Comparison of ENCODE assay signal across 13 mouse cellular contexts in the genomic region with DNA sequence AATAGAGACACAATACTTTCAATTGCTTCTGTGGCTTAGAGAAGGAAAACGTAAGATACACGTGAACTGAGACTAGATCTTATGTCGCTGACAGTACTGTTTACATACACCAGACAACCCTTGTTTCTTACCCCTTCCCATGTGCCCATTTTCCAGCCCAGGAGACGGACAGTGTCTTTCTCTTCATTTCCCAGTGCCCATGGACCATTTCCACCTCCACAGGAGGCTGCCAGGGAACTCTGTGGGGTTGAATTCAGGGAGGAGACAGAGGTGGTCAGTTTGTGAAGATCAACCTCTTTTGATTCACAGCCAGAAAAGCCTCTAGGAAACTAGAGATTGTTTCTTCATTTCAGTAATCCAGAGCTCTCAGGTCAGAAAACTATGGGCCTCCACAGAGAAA. TPM values are rescaled to one million over a fixed set of nuclear protein-coding genes. Genes with fewer than 3 reads are reported as not detected.
DNase-seq lines count a peak whose midpoint lies in the region; ATAC-seq and TF ChIP-seq lines count a peak whose summit lies in the region.
"Had no signal": no experiment of that assay in that cellular context is flagged by ENCODE, and none has a peak within 500 bp of the region (broad histone marks: within the 10 kb centered on the region; RNA-seq: fewer than 3 reads in every experiment).

No protein-coding gene starts in this region.

- H3K9ac ChIP-seq in hindbrain, embryonic 13.5 days, result peak overlapping the region; percentile 26; the same call in 1 of the 2 replicates
- H3K9ac ChIP-seq in hindbrain, embryonic 14.5 days, result no peak overlapping the region; the same call in 1 of the 2 replicates
- peak overlapping the region; percentile 2; the same call in 1 of the 2 replicates for H3K9ac ChIP-seq in midbrain, embryonic 13.5 days (replicated peaks)
- no peak overlapping the region for H3K9ac ChIP-seq in neural tube, embryonic 14.5 days (replicated peaks; ENCODE audit: low read depth, low read length)

- no peaks in the 10 kb centered on the region for H3K27me3 ChIP-seq in hindbrain, embryonic 13.5 days
- H3K27me3 ChIP-seq in hindbrain, embryonic 10.5 days (ENCODE audit: insufficient read depth, poor library complexity, severe bottlenecking), result peaks cover 37% of the 10 kb centered on the region
- no peaks in the 10 kb centered on the region for H3K27me3 ChIP-seq in hindbrain, embryonic 14.5 days (ENCODE audit: control insufficient read depth, insufficient read depth, low read length)
- no peaks in the 10 kb centered on the region for H3K27me3 ChIP-seq in midbrain, embryonic 13.5 days
- H3K27me3 ChIP-seq in neural tube, embryonic 14.5 days (ENCODE audit: control insufficient read depth, insufficient read depth, low read length), result no peaks in the 10 kb centered on the region

- H3K4me2 ChIP-seq in hindbrain, embryonic 13.5 days, result peak overlapping the region; percentile 74
- peak overlapping the region; percentile 69 for H3K4me2 ChIP-seq in hindbrain, embryonic 14.5 days (replicated peaks)
- H3K4me2 ChIP-seq in midbrain, embryonic 13.5 days (replicated peaks), result peak overlapping the region; percentile 81
- H3K4me2 ChIP-seq in neural tube, embryonic 14.5 days (ENCODE audit: low read depth, low read length), result peak overlapping the region; percentile 88

- H3K9me3 ChIP-seq in hindbrain, embryonic 13.5 days, result no peaks in the 10 kb centered on the region
- H3K9me3 ChIP-seq in hindbrain, embryonic 10.5 days, result 0 out of 2 replicates have a peak, but pooled peaks cover 5% of the 10 kb centered on the region
- no peaks in the 10 kb centered on the region for H3K9me3 ChIP-seq in hindbrain, embryonic 14.5 days (ENCODE audit: control insufficient read depth, low read length)
- no peaks in the 10 kb centered on the region for H3K9me3 ChIP-seq in midbrain, embryonic 13.5 days
- H3K9me3 ChIP-seq in neural tube, embryonic 14.5 days (ENCODE audit: control insufficient read depth, low read length), result no peaks in the 10 kb centered on the region; the same call in 1 of the 2 replicates

- no peak overlapping the region for H3K4me3 ChIP-seq in hindbrain, embryonic 13.5 days
- H3K4me3 ChIP-seq in hindbrain, embryonic 10.5 days, result no peak overlapping the region
- H3K4me3 ChIP-seq in hindbrain, embryonic 14.5 days (replicated peaks; ENCODE audit: low read length), result no peak overlapping the region
- peak overlapping the region; percentile 50 for H3K4me3 ChIP-seq in midbrain, embryonic 13.5 days (replicated peaks)
- no peak overlapping the region for H3K4me3 ChIP-seq in neural tube, embryonic 14.5 days (ENCODE audit: low read depth, low read length)
- H3K4me3 ChIP-seq in gastrocnemius, adult 2 months, result no peak overlapping the region
- H3K4me3 ChIP-seq: embryonic facial prominence, embryonic 10.5 days; heart, adult 2 months had no signal

- peaks cover 57% of the 10 kb centered on the region for H3K4me1 ChIP-seq in hindbrain, embryonic 13.5 days (replicated peaks)
- peaks cover 46% of the 10 kb centered on the region for H3K4me1 ChIP-seq in hindbrain, embryonic 10.5 days (replicated peaks)
- H3K4me1 ChIP-seq in hindbrain, embryonic 14.5 days (replicated peaks; ENCODE audit: control insufficient read depth, insufficient read depth, low read length), result peaks cover 29% of the 10 kb centered on the region
- H3K4me1 ChIP-seq in midbrain, embryonic 13.5 days (replicated peaks), result peaks cover 56% of the 10 kb centered on the region
- H3K4me1 ChIP-seq in neural tube, embryonic 14.5 days (ENCODE audit: control insufficient read depth, insufficient read depth, low read length), result peaks cover 28% of the 10 kb centered on the region

- intact Hi-C loops in gastrocnemius, adult 2 months (cut with DNase I), result no loop called here

- DNase-seq in hindbrain, embryonic 10.5 days (ENCODE audit: low spot score), result no peak
- DNase-seq in hindbrain, embryonic 14.5 days (ENCODE audit: low spot score), result no peak
- no peak for DNase-seq in thymus, postnatal 14 days
- DNase-seq in heart, adult 18-20 months, result no peak
- DNase-seq in gastrocnemius, adult 2 months, result no peak
- DNase-seq: heart, adult 2 months had no signal

- no peaks in the 10 kb centered on the region for H3K36me3 ChIP-seq in hindbrain, embryonic 13.5 days
- 0 out of 2 replicates have a peak, but pooled peaks cover 7% of the 10 kb centered on the region for H3K36me3 ChIP-seq in hindbrain, embryonic 10.5 days
- no peaks in the 10 kb centered on the region for H3K36me3 ChIP-seq in hindbrain, embryonic 14.5 days (replicated peaks; ENCODE audit: control insufficient read depth, insufficient read depth)
- H3K36me3 ChIP-seq in midbrain, embryonic 13.5 days, result 0 out of 2 replicates have a peak, but pooled peaks cover 5% of the 10 kb centered on the region
- no peaks in the 10 kb centered on the region for H3K36me3 ChIP-seq in neural tube, embryonic 14.5 days (ENCODE audit: control insufficient read depth, insufficient read depth, low read length)
- H3K36me3 ChIP-seq: embryonic facial prominence, embryonic 10.5 days had no signal

- ATAC-seq in hindbrain, embryonic 13.5 days (ENCODE audit: low FRiP score), result no peak
- ATAC-seq in hindbrain, embryonic 14.5 days (ENCODE audit: low FRiP score), result no peak
- ATAC-seq in midbrain, embryonic 13.5 days, result no peak
- ATAC-seq in neural tube, embryonic 14.5 days (ENCODE audit: low read depth), result no peak
- ATAC-seq: lung, postnatal 0 days had no signal

- 86% methylated on average over 4 of the region's 4 CpGs for WGBS in hindbrain, embryonic 13.5 days
- 90% methylated on average over 4 of the region's 4 CpGs for WGBS in hindbrain, embryonic 10.5 days
- WGBS in hindbrain, embryonic 14.5 days, result 69% methylated on average over 4 of the region's 4 CpGs
- 80% methylated on average over 4 of the region's 4 CpGs for WGBS in midbrain, embryonic 13.5 days
- 72% methylated on average over 4 of the region's 4 CpGs for WGBS in neural tube, embryonic 14.5 days

- no peak for TF ChIP-seq CTCF in gastrocnemius, adult 2 months (IDR thresholded peaks at IDR 0.05)

- 0 out of 2 replicates have a peak overlapping the region, but pooled peaks have one; percentile 41 for H3K27ac ChIP-seq in hindbrain, embryonic 13.5 days
- H3K27ac ChIP-seq in hindbrain, embryonic 10.5 days, result no peak overlapping the region; the same call in 1 of the 2 replicates
- H3K27ac ChIP-seq in hindbrain, embryonic 14.5 days, result no peak overlapping the region; the same call in 1 of the 2 replicates
- peak overlapping the region; percentile 94; the same call in 1 of the 2 replicates for H3K27ac ChIP-seq in midbrain, embryonic 13.5 days
- no peak overlapping the region for H3K27ac ChIP-seq in neural tube, embryonic 14.5 days (ENCODE audit: low read depth, low read length)
- H3K27ac ChIP-seq in gastrocnemius, adult 2 months, result no peak overlapping the region
- H3K27ac ChIP-seq: embryonic facial prominence, embryonic 10.5 days; heart, adult 2 months; kidney, postnatal 0 days had no signal

RNA-seq across cellular contexts. Expression of gene Trim2, which starts 5.0 kb away (rescaled TPM):
- polyA plus RNA-seq in hindbrain, embryonic 13.5 days (2015; fragmentation: Nextera tagmentation; extraction: Ambion mirVana), result 131 and 137 TPM in 2 replicates
- polyA plus RNA-seq in hindbrain, embryonic 10.5 days (2016; fragmentation: Nextera tagmentation; extraction: Ambion mirVana), result 65.9 and 87.0 TPM in 2 replicates
- 136 and 151 TPM in 2 replicates for polyA plus RNA-seq in hindbrain, embryonic 14.5 days (2014; fragmentation: Nextera tagmentation; extraction: Ambion mirVana)
- 165 and 177 TPM in 2 replicates for polyA plus RNA-seq in midbrain, embryonic 13.5 days (2015; fragmentation: Nextera tagmentation; extraction: Ambion mirVana)
- 136 and 139 TPM in 2 replicates for polyA plus RNA-seq in neural tube, embryonic 14.5 days (2014; fragmentation: Nextera tagmentation; extraction: Ambion mirVana)
- total RNA-seq in heart, adult 18-20 months (2021), result 1 to 10 TPM; 6.2 to 7.0 TPM
- 1 to 10 TPM; 1.2 to 2.0 TPM for total RNA-seq in gastrocnemius, adult 2 months (2021)
- total RNA-seq: monocyte, adult 5-6 weeks had no signal

Comparison
In these comparisons a context has a peak if more than half of its experiments do, and no peak if none do; other contexts are left out.
1. H3K27ac ChIP-seq: peak in hindbrain, embryonic 13.5 days (single experiment) and midbrain, embryonic 13.5 days (single experiment); none in hindbrain, embryonic 10.5 days (single experiment), hindbrain, embryonic 14.5 days (single experiment), neural tube, embryonic 14.5 days (single experiment) and gastrocnemius, adult 2 months (single experiment).
2. H3K9ac ChIP-seq: peak in hindbrain, embryonic 13.5 days (single experiment) and midbrain, embryonic 13.5 days (single experiment); none in hindbrain, embryonic 14.5 days (single experiment) and neural tube, embryonic 14.5 days (single experiment).
3. Peak in every context shown above with its lines, with median percentiles within 50 percentile points of each other: H3K4me2 ChIP-seq.